Mouse (Mus musculus): ENCODE results near the gene 1110004F10Rik.

The 1110004F10Rik gene

GRCm38 (mm10) chr7:116093466-116093850, 54.3 kb downstream of the 1110004F10Rik start:
- DNase-seq (ENCODE audit: low read depth, low spot score) = no peak

GRCm38 (mm10) chr7:116099952-116100528, 60.8 kb downstream of the 1110004F10Rik start:
- DNase-seq (ENCODE audit: low read depth, low spot score) = no peak

- no peak for DNase-seq (ENCODE audit: low read depth, low spot score)
These were observed 63.9 kb downstream of the 1110004F10Rik start for GRCm38 (mm10) chr7:116103091-116103490.

GRCm38 (mm10) chr7:116110661-116111060, 71.5 kb downstream of the 1110004F10Rik start:
- no peak for DNase-seq (ENCODE audit: low read depth, low spot score)

GRCm38 (mm10) chr7:116111546-116111945, 72.3 kb downstream of the 1110004F10Rik start:
- no peak for DNase-seq (ENCODE audit: low read depth, low spot score)

GRCm38 (mm10) chr7:116115216-116115930, 76.2 kb downstream of the 1110004F10Rik start:
- no peak for DNase-seq (ENCODE audit: low read depth, low spot score)

GRCm38 (mm10) chr7:116115991-116116390, 76.8 kb downstream of the 1110004F10Rik start:
- DNase-seq (ENCODE audit: low read depth, low spot score) = no peak

GRCm38 (mm10) chr7:116119306-116119857, 80.2 kb downstream of the 1110004F10Rik start:
- DNase-seq (ENCODE audit: low read depth, low spot score) = no peak

GRCm38 (mm10) chr7:116120737-116121136, 81.5 kb downstream of the 1110004F10Rik start:
- peak; percentile 22 for DNase-seq (ENCODE audit: low read depth, low spot score)

- DNase-seq (ENCODE audit: low read depth, low spot score) = no peak
These were observed 82.0 kb downstream of the 1110004F10Rik start for GRCm38 (mm10) chr7:116121202-116121601.

- peak; percentile 62 for DNase-seq (ENCODE audit: low read depth, low spot score)
These were observed 83.9 kb downstream of the 1110004F10Rik start for GRCm38 (mm10) chr7:116122981-116123596.

- DNase-seq (ENCODE audit: low read depth, low spot score) = no peak
These were observed 84.4 kb downstream of the 1110004F10Rik start for GRCm38 (mm10) chr7:116123597-116123985.

- DNase-seq (ENCODE audit: low read depth, low spot score) = no peak
These were observed 84.9 kb downstream of the 1110004F10Rik start for GRCm38 (mm10) chr7:116124057-116124456.

GRCm38 (mm10) chr7:116125671-116126070, 86.5 kb downstream of the 1110004F10Rik start:
- no peak for DNase-seq (ENCODE audit: low read depth, low spot score)

GRCm38 (mm10) chr7:116127052-116127451, 87.9 kb downstream of the 1110004F10Rik start:
- DNase-seq (ENCODE audit: low read depth, low spot score) = no peak

- DNase-seq (ENCODE audit: low read depth, low spot score) = no peak
These were observed 89.1 kb downstream of the 1110004F10Rik start for GRCm38 (mm10) chr7:116128286-116128685.

- no peak for DNase-seq (ENCODE audit: low read depth, low spot score)
These were observed 90.2 kb downstream of the 1110004F10Rik start for GRCm38 (mm10) chr7:116129374-116129773.

- DNase-seq (ENCODE audit: low read depth, low spot score) = peak; percentile 21
These were observed 92.2 kb downstream of the 1110004F10Rik start for GRCm38 (mm10) chr7:116131390-116131789.

- DNase-seq (ENCODE audit: low read depth, low spot score) = peak; percentile 82
These were observed 92.9 kb downstream of the 1110004F10Rik start for GRCm38 (mm10) chr7:116132078-116132477.

- peak; percentile 35 for DNase-seq (ENCODE audit: low read depth, low spot score)
These were observed 95.5 kb downstream of the 1110004F10Rik start for GRCm38 (mm10) chr7:116134413-116135292.

- no peak for DNase-seq (ENCODE audit: low read depth, low spot score)
These were observed 98.0 kb downstream of the 1110004F10Rik start for GRCm38 (mm10) chr7:116137149-116137548.
